Comparison of ENCODE assay signal across 22 mouse cellular contexts in genomic region chr1:155522493-155522892, GRCm38 (mm10). TPM values are rescaled to one million over a fixed set of nuclear protein-coding genes. Genes with fewer than 3 reads are reported as not detected.
DNase-seq lines count a peak whose midpoint lies in the region; ATAC-seq and TF ChIP-seq lines count a peak whose summit lies in the region.
"Had no signal": no experiment of that assay in that cellular context is flagged by ENCODE, and none has a peak within 500 bp of the region (broad histone marks: within the 10 kb centered on the region; RNA-seq: fewer than 3 reads in every experiment).

No protein-coding gene starts in this region.

- 64% methylated on average over 4 of the region's 4 CpGs for WGBS in intestine, embryonic 15.5 days
- 37% methylated on average over 4 of the region's 4 CpGs for WGBS in intestine, postnatal 0 days
- 89% methylated on average over 4 of the region's 4 CpGs for WGBS in hindbrain, embryonic 12.5 days

- H3K36me3 ChIP-seq in intestine, embryonic 15.5 days, result no peaks in the 10 kb centered on the region
- H3K36me3 ChIP-seq in intestine, postnatal 0 days (ENCODE audit: control insufficient read depth, insufficient read depth), result no peaks in the 10 kb centered on the region
- H3K36me3 ChIP-seq in hindbrain, embryonic 12.5 days, result no peaks in the 10 kb centered on the region
- H3K36me3 ChIP-seq: embryonic facial prominence, embryonic 13.5 days; embryonic facial prominence, embryonic 15.5 days; forebrain, embryonic 10.5 days; forebrain, embryonic 12.5 days had no signal

- H3K4me1 ChIP-seq in intestine, embryonic 15.5 days (replicated peaks), result peaks cover 5% of the 10 kb centered on the region
- no peaks in the 10 kb centered on the region for H3K4me1 ChIP-seq in intestine, postnatal 0 days (replicated peaks; ENCODE audit: control insufficient read depth, insufficient read depth, low read length)
- H3K4me1 ChIP-seq in hindbrain, embryonic 12.5 days, result peaks cover 8% of the 10 kb centered on the region

- TF ChIP-seq CTCF in intestine, postnatal 0 days (IDR thresholded peaks at IDR 0.05; ENCODE audit: low read depth), result peak; percentile 19; the same call in 1 of the 2 replicates

- ATAC-seq in intestine, embryonic 15.5 days, result peak; percentile 72
- ATAC-seq in intestine, postnatal 0 days, result peak; percentile 53
- no peak for ATAC-seq in hindbrain, embryonic 12.5 days (ENCODE audit: low FRiP score)
- ATAC-seq: activated CD4-positive, CD25-positive, alpha-beta regulatory T cell, adult 4 months; forebrain, embryonic 14.5 days; forebrain, embryonic 16.5 days had no signal

- H3K27me3 ChIP-seq in intestine, embryonic 15.5 days (replicated peaks), result no peaks in the 10 kb centered on the region
- H3K27me3 ChIP-seq in intestine, postnatal 0 days (replicated peaks; ENCODE audit: control insufficient read depth, insufficient read depth, low read length), result no peaks in the 10 kb centered on the region
- H3K27me3 ChIP-seq in hindbrain, embryonic 12.5 days, result 0 out of 2 replicates have a peak, but pooled peaks cover 2% of the 10 kb centered on the region
- H3K27me3 ChIP-seq: embryonic facial prominence, embryonic 15.5 days; forebrain, embryonic 12.5 days had no signal

- H3K4me3 ChIP-seq in intestine, embryonic 15.5 days (replicated peaks), result no peak overlapping the region
- H3K4me3 ChIP-seq in intestine, postnatal 0 days (ENCODE audit: low read depth, low read length), result no peak overlapping the region
- H3K4me3 ChIP-seq in hindbrain, embryonic 12.5 days, result no peak overlapping the region
- H3K4me3 ChIP-seq: embryonic facial prominence, embryonic 13.5 days; embryonic facial prominence, embryonic 15.5 days; erythroblast, embryonic 14.5 days; forebrain, embryonic 10.5 days; forebrain, embryonic 12.5 days had no signal

- H3K4me2 ChIP-seq in intestine, embryonic 15.5 days (replicated peaks), result no peak overlapping the region
- H3K4me2 ChIP-seq in intestine, postnatal 0 days (replicated peaks; ENCODE audit: low read depth), result no peak overlapping the region
- H3K4me2 ChIP-seq in hindbrain, embryonic 12.5 days (replicated peaks), result no peak overlapping the region
- H3K4me2 ChIP-seq: embryonic facial prominence, embryonic 13.5 days; embryonic facial prominence, embryonic 15.5 days; forebrain, embryonic 12.5 days had no signal

- DNase-seq in frontal cortex, postnatal 10 days (ENCODE audit: low spot score in 2 of 2), result no peak
- no peak for DNase-seq in urinary bladder, postnatal 14 days (ENCODE audit: low spot score)
- DNase-seq: adrenal gland, adult 8-10 months; adrenal gland, postnatal 14 days; adrenal gland, postnatal 36 days; cerebellum, adult 18-20 months; cerebellum, adult 8-10 months; cerebellum, adult 9-11 months; cerebellum, postnatal 14 days; cerebellum, postnatal 36 days; embryo, embryonic 11 days had no signal

- no peak overlapping the region for H3K27ac ChIP-seq in intestine, embryonic 15.5 days
- no peak overlapping the region for H3K27ac ChIP-seq in intestine, postnatal 0 days (ENCODE audit: low read depth, low read length)
- no peak overlapping the region for H3K27ac ChIP-seq in hindbrain, embryonic 12.5 days
- H3K27ac ChIP-seq: embryonic facial prominence, embryonic 13.5 days; embryonic facial prominence, embryonic 15.5 days; forebrain, embryonic 10.5 days; forebrain, embryonic 12.5 days had no signal

- H3K9ac ChIP-seq in intestine, embryonic 15.5 days, result no peak overlapping the region
- no peak overlapping the region for H3K9ac ChIP-seq in intestine, postnatal 0 days (ENCODE audit: low read depth, low read length)
- H3K9ac ChIP-seq in hindbrain, embryonic 12.5 days, result no peak overlapping the region
- H3K9ac ChIP-seq: embryonic facial prominence, embryonic 13.5 days; embryonic facial prominence, embryonic 15.5 days; forebrain, embryonic 12.5 days had no signal

- H3K9me3 ChIP-seq in intestine, embryonic 15.5 days, result no peaks in the 10 kb centered on the region
- H3K9me3 ChIP-seq in intestine, postnatal 0 days (ENCODE audit: control insufficient read depth), result no peaks in the 10 kb centered on the region
- H3K9me3 ChIP-seq in hindbrain, embryonic 12.5 days (replicated peaks), result 0 out of 2 replicates have a peak, but pooled peaks cover 4% of the 10 kb centered on the region

RNA-seq across cellular contexts. Expression of gene Acbd6, which starts 35.4 kb away (rescaled TPM):
- polyA plus RNA-seq in intestine, embryonic 15.5 days (2015; fragmentation: Nextera tagmentation; extraction: Ambion mirVana), result 64.8 and 71.5 TPM in 2 replicates
- polyA plus RNA-seq in intestine, postnatal 0 days (2015; fragmentation: Nextera tagmentation; extraction: Ambion mirVana), result 49.4 and 49.7 TPM in 2 replicates
- polyA plus RNA-seq in hindbrain, embryonic 12.5 days (2016; fragmentation: Nextera tagmentation; extraction: Ambion mirVana), result 91.1 and 91.9 TPM in 2 replicates
